Mouse (Mus musculus) hindbrain, postnatal 0 days (tissue): ENCODE measurements at regions not wholly inside any gene's neighbourhood (a gene's known extent, or its start where the extent isn't known, plus 50 kb on each side); places are given as distances from the start of the nearest gene placed in this dataset.

Source experiments
- ATAC-seq: fragments of 200-750 bp; cut with Nextera tagmentation; 2 replicates; pipeline ENCODE4 v1.8.0; 2017; ENCODE audit warnings: mild to moderate bottlenecking, moderate TSS enrichment, moderate library complexity
- DNase-seq: peaks from one replicate; pipeline ENCODE4 v3.0.0-alpha.2; 2015; ENCODE audit warnings: low spot score
- H3K27ac ChIP-seq: fragments of 300-500 bp; sonication (generic); 2 replicates; pipeline ENCODE4 v1.5.1; 2014; ENCODE audit warnings: mild to moderate bottlenecking
- H3K27me3 ChIP-seq: fragments of 300-500 bp; sonication (generic); 2 replicates; pipeline ENCODE4 v1.6.1; 2014; ENCODE audit warnings: low read length, mixed read lengths; ENCODE audit not compliant: insufficient read depth
- H3K36me3 ChIP-seq: fragments of 300-500 bp; sonication (generic); 2 replicates; pipeline ENCODE4 v1.6.1; 2014; ENCODE audit warnings: low read length, mixed read lengths; ENCODE audit not compliant: insufficient read depth
- H3K4me1 ChIP-seq: fragments of 300-500 bp; sonication (generic); 2 replicates; pipeline ENCODE4 v1.6.1; 2014; ENCODE audit warnings: antibody characterized with exemption, low read length, mixed read lengths; ENCODE audit not compliant: insufficient read depth
- H3K4me2 ChIP-seq: fragments of 300-500 bp; sonication (generic); 2 replicates; pipeline ENCODE4 v1.6.1; 2014; ENCODE audit warnings: low read depth, mild to moderate bottlenecking, low read length, moderate library complexity, mixed read lengths
- H3K4me3 ChIP-seq: fragments of 300-500 bp; sonication (generic); 2 replicates; pipeline ENCODE4 v1.5.1; 2014; ENCODE audit warnings: low read length
- H3K9ac ChIP-seq: fragments of 300-500 bp; sonication (generic); replicated peaks from 2 replicates; pipeline ENCODE4 v1.6.1; 2014; ENCODE audit warnings: mild to moderate bottlenecking, low read length, moderate library complexity, mixed read lengths
- H3K9me3 ChIP-seq: fragments of 300-500 bp; sonication (generic); 2 replicates; pipeline ENCODE4 v1.6.1; 2016; ENCODE audit warnings: low read length, mixed read lengths
- CTCF ChIP-seq: IDR thresholded peaks from 2 replicates; pipeline ENCODE4 v1.5.1; 2016; ENCODE audit warnings: antibody characterized with exemption, control low read depth, low read depth
- WGBS: fragments of 180-500 bp; shearing (Covaris S2); extraction: QIAGEN DNeasy Blood & Tissue Kit; methylation state at CpG from one replicate; pipeline ENCODE4 v1.1.7; 2014; 5-methylcytosine and 5-hydroxymethylcytosine counted together

GRCm38 (mm10) chr5:141054991-141055390, 54.6 kb upstream of the Card11 start:
- no peak for TF ChIP-seq CTCF
- Histone ChIP-seq H3K36me3 (no peaks in the 10 kb centered on the region), H3K27ac (no peak overlapping the region), H3K4me3 (no peak overlapping the region), H3K4me2 (no peak overlapping the region), H3K4me1 (no peaks in the 10 kb centered on the region), H3K9ac (no peak overlapping the region), H3K27me3 (no peaks in the 10 kb centered on the region), H3K9me3 (no peaks in the 10 kb centered on the region)
- WGBS, result 73% methylated on average over 8 of the region's 8 CpGs
- no peak for DNase-seq
- no peak for ATAC-seq

DNA sequence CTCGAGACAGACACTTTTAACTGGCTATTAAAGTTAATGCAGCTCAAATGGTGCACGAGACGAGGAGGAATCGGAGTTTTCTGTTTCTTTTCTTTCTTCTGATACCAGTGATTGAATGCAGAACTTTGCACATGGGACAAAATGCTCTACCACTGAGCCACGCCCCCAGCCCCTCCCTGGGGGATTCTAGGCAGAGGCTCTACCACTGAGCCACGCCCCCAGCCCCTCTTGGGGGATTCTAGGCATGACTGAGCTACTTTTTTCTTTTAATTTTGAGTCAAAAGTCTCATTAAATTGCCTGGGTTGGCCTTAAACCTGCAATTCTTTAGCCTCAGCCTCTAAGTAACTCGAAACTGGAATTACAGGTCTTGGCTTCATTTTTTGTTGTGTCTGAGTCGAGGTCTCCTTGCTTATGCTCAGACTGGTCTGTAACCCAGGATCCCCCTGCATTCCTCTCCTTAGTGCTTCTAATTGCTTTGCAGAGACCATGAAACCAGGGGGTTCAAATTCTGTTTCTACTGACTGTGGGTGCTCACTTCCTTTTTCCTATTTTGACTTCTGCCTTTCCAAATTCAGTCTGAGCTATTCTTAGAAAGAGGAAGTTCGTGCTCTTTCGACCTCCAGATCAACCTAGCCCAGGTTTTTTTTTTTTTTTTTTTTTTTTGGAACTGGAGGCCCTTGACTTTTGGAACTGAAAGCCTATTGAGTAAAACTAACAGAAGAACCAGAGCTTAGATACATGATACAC, 55.4 kb upstream of the Card11 start:
- no peak for TF ChIP-seq CTCF
- no peaks in the 10 kb centered on the region for H3K36me3 ChIP-seq
- 82% methylated on average over 10 of the region's 10 CpGs for WGBS
- H3K27ac ChIP-seq, result no peak overlapping the region
- ATAC-seq, result no peak
- H3K9me3 ChIP-seq, result no peaks in the 10 kb centered on the region
- no peak overlapping the region for H3K4me2 ChIP-seq
- no peak overlapping the region for H3K4me3 ChIP-seq
- H3K27me3 ChIP-seq, result no peaks in the 10 kb centered on the region
- H3K4me1 ChIP-seq, result no peaks in the 10 kb centered on the region
- no peak overlapping the region for H3K9ac ChIP-seq
- DNase-seq, result no peak

DNA sequence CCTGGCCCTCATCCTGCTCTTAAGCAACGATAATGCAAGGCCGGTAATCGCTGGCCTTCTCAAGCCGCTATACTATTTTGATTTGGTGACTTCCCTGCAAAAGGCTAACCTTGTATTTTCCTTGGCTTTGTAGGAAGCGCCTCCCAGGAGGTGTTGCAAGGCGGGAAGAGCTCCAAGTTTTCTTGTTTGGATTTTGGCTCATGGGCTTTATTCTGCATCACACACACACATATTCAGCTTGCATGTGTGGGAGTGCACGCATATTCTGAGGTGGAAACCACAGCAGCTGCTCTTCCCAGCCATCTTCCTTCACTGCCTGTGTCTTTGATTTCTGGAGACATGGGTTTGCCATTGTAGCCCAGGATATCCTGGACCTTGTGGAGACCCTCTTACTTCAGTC, 57.8 kb upstream of the Card11 start:
- no peaks in the 10 kb centered on the region for H3K36me3 ChIP-seq
- no peak for TF ChIP-seq CTCF
- DNase-seq, result no peak
- no peaks in the 10 kb centered on the region for H3K4me1 ChIP-seq
- H3K4me3 ChIP-seq, result no peak overlapping the region
- 81% methylated on average over 7 of the region's 7 CpGs for WGBS
- no peak overlapping the region for H3K4me2 ChIP-seq
- no peaks in the 10 kb centered on the region for H3K9me3 ChIP-seq
- no peak overlapping the region for H3K9ac ChIP-seq
- ATAC-seq, result no peak
- no peak overlapping the region for H3K27ac ChIP-seq
- H3K27me3 ChIP-seq, result no peaks in the 10 kb centered on the region

GRCm38 (mm10) chr5:141058863-141059262, 58.5 kb upstream of the Card11 start:
- 52% methylated on average over 1 of the region's 1 CpGs for WGBS
- Histone ChIP-seq H3K36me3 (no peaks in the 10 kb centered on the region), H3K9me3 (no peaks in the 10 kb centered on the region), H3K27me3 (no peaks in the 10 kb centered on the region), H3K4me1 (no peaks in the 10 kb centered on the region), H3K4me2 (no peak overlapping the region), H3K27ac (no peak overlapping the region), H3K9ac (no peak overlapping the region), H3K4me3 (no peak overlapping the region)
- DNase-seq, result no peak
- no peak for TF ChIP-seq CTCF
- ATAC-seq, result no peak

- no peak for TF ChIP-seq CTCF
- ATAC-seq, result no peak
- Histone ChIP-seq H3K4me1 (no peaks in the 10 kb centered on the region), H3K9ac (no peak overlapping the region), H3K27ac (no peak overlapping the region), H3K9me3 (no peaks in the 10 kb centered on the region), H3K36me3 (no peaks in the 10 kb centered on the region), H3K27me3 (no peaks in the 10 kb centered on the region), H3K4me2 (no peak overlapping the region), H3K4me3 (no peak overlapping the region)
- 82% methylated on average over 4 of the region's 4 CpGs for WGBS
- DNase-seq, result no peak
Measured at GRCm38 (mm10) chr5:141062144-141062543, 61.8 kb upstream of the Card11 start.

GRCm38 (mm10) chr5:141067561-141067960, 67.2 kb upstream of the Card11 start:
- no peaks in the 10 kb centered on the region for H3K27me3 ChIP-seq
- peak; percentile 22; the same call in 1 of the 2 replicates for TF ChIP-seq CTCF
- no peak overlapping the region for H3K27ac ChIP-seq
- WGBS, result 88% methylated on average over 7 of the region's 7 CpGs
- DNase-seq (no peak), ATAC-seq (no peak)
- H3K4me1 ChIP-seq, result no peaks in the 10 kb centered on the region
- H3K9me3 ChIP-seq, result no peaks in the 10 kb centered on the region
- no peak overlapping the region for H3K4me2 ChIP-seq
- no peak overlapping the region for H3K4me3 ChIP-seq
- no peaks in the 10 kb centered on the region for H3K36me3 ChIP-seq
- no peak overlapping the region for H3K9ac ChIP-seq

DNA sequence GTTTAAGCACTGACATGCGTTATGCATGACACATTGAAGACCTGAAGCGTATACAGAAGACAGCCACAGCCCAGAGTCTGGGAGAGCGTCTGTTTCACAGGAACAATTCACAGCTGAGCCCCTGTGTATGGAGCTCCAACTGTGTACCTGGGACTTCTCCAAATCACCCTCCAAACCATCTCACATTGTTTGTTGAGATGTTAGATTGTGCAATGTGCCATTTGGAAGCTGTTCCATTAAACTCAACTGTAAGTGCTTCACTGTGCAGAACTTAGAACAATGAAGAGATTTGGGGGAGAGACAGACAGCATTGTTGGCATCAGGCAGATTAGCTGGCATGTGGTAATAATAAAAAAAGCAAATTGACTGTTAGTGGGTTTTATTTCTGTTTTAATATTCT, 74.1 kb upstream of the Card11 start:
- WGBS, result 65% methylated on average over 3 of the region's 3 CpGs
- H3K4me1 ChIP-seq, result no peaks in the 10 kb centered on the region
- no peak for DNase-seq

More for the DNA sequence above, 74.1 kb upstream of the Card11 start:
- H3K27me3 ChIP-seq, result no peaks in the 10 kb centered on the region
- no peak overlapping the region for H3K9ac ChIP-seq
- H3K4me2 ChIP-seq, result no peak overlapping the region
- no peak for TF ChIP-seq CTCF
- H3K36me3 ChIP-seq, result no peaks in the 10 kb centered on the region
- H3K27ac ChIP-seq, result no peak overlapping the region
- no peak for ATAC-seq
- no peaks in the 10 kb centered on the region for H3K9me3 ChIP-seq
- no peak overlapping the region for H3K4me3 ChIP-seq
